Mouse (Mus musculus): ENCODE measurements at regions not wholly inside any gene's neighbourhood (a gene's known extent, or its start where the extent isn't known, plus 50 kb on each side); places are given as distances from the start of the nearest gene placed in this dataset.

DNA sequence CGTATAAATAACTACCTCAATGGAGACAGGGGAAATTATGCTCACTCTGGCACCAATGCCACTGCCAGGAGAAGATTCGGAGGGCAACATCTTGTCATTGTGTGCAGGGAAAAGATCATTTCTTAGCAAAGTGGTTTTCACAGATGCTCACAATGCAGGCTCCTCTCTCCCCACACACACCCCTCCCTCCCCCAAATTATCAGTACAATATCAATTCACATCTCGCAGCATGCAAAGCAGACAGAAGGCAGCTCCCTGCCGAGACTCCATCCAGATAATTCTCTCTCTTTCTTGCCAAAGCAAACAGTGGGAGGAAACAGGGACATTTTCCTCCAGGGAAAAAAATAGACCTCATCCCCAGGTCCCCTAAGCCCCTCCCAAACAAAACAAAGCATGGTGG, 691.8 kb downstream of the Gm9195 start:
- Histone ChIP-seq H3K27me3 (no peaks in the 10 kb centered on the region), H3K4me1 (0 out of 2 replicates have a peak, but pooled peaks cover 5% of the 10 kb centered on the region), H3K27ac (replicated peaks) (no peak overlapping the region), H3K4me3 (no peak overlapping the region), H3K4me2 (replicated peaks) (no peak overlapping the region; the same call in 1 of the 2 replicates), H3K9ac (replicated peaks) (no peak overlapping the region), H3K9me3 (no peaks in the 10 kb centered on the region), H3K36me3 (no peaks in the 10 kb centered on the region)
- no peak for ATAC-seq (ENCODE audit: low FRiP score, low read depth)
- WGBS: 47% methylated on average over 4 of the region's 4 CpGs

DNA sequence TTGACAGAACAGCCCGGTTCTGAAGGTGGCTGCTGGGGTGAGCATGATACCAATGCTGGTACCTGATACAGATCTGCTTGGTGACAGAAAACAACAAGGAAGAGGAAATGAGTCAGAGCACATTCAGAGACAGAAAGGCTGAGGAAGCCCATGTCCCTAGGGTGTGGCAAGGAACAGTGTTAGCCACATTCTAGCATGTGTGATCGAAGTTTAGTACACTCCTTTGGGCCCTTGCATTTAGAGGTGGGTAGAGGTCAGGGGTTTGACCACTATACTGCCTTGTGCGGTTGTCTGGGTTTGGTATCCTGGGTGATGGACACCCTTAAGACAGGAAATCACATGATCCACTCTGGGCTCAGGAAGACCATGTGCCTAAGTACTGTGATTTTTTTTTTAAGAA, 695.9 kb downstream of the Gm9195 start:
- no peak overlapping the region for H3K9ac ChIP-seq (replicated peaks)
- 0 out of 2 replicates have a peak, but pooled peaks cover 5% of the 10 kb centered on the region for H3K4me1 ChIP-seq
- no peak for ATAC-seq (ENCODE audit: low FRiP score, low read depth)
- 80% methylated on average over 3 of the region's 3 CpGs for WGBS
- H3K27me3 ChIP-seq: no peaks in the 10 kb centered on the region
- no peak overlapping the region for H3K4me2 ChIP-seq (replicated peaks)
- H3K36me3 ChIP-seq: no peaks in the 10 kb centered on the region
- H3K27ac ChIP-seq (replicated peaks): no peak overlapping the region
- no peak overlapping the region for H3K4me3 ChIP-seq
- H3K9me3 ChIP-seq: no peaks in the 10 kb centered on the region

DNA sequence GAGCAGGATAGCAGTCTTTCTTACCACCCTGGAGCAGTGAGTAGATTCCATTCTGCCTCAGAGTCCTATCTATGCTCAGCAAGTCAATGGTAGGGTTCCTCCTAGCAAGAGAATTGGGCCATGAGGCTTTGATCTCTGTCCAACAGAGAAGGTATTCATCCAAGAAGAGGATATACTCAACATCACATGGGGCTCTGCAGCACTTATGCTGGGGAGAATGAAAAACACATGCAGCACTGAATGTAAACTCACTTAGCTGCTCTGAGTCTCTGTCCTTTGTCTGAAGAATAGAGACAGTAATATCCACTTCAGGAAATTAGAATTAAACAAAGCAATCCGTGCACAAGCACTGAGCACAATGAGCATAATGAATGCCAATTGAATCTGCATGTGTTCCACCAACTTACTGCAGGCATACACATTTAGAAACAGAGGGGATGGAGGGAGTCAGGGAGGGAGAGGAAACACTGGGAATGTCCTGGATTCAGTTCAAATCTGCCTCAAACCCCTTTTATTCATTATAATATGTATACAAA, 714.6 kb downstream of the Gm9195 start:
- no peak overlapping the region for H3K4me2 ChIP-seq (replicated peaks)
- H3K9me3 ChIP-seq: no peaks in the 10 kb centered on the region
- H3K36me3 ChIP-seq: no peaks in the 10 kb centered on the region
- no peaks in the 10 kb centered on the region for H3K4me1 ChIP-seq
- no peak overlapping the region for H3K9ac ChIP-seq (replicated peaks)
- H3K27ac ChIP-seq (replicated peaks): no peak overlapping the region
- 67% methylated on average over 1 of the region's 1 CpGs for WGBS
- ATAC-seq (ENCODE audit: low FRiP score, low read depth): no peak
- no peak overlapping the region for H3K4me3 ChIP-seq
- no peaks in the 10 kb centered on the region for H3K27me3 ChIP-seq

DNA sequence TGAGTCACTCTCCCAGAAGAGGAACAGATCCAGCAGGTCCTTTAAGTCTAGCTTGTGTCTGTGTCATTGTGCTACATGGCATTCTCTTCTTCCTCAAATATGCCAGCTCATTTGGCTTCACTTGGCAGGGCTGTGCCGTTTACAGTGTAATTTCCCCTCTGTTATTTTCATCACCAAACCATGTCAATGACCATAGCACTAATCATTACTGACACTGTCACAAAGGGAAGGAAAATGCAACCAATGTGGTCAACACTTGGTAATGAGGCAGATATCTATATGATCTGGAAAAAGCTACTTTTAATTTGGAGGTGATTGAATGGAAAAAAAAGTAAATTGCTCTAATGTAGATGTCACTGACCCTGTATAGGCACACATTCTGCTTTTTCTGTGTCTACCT, 724.8 kb downstream of the Gm9195 start:
- H3K27me3 ChIP-seq: no peaks in the 10 kb centered on the region
- no peak overlapping the region for H3K9ac ChIP-seq (replicated peaks)
- H3K27ac ChIP-seq (replicated peaks): no peak overlapping the region
- no peaks in the 10 kb centered on the region for H3K36me3 ChIP-seq
- ATAC-seq (ENCODE audit: low FRiP score, low read depth): no peak
- WGBS: 93% methylated on average over 1 of the region's 1 CpGs
- no peak overlapping the region for H3K4me2 ChIP-seq (replicated peaks)
- H3K4me1 ChIP-seq: no peaks in the 10 kb centered on the region
- H3K4me3 ChIP-seq: no peak overlapping the region
- H3K9me3 ChIP-seq: no peaks in the 10 kb centered on the region

DNA sequence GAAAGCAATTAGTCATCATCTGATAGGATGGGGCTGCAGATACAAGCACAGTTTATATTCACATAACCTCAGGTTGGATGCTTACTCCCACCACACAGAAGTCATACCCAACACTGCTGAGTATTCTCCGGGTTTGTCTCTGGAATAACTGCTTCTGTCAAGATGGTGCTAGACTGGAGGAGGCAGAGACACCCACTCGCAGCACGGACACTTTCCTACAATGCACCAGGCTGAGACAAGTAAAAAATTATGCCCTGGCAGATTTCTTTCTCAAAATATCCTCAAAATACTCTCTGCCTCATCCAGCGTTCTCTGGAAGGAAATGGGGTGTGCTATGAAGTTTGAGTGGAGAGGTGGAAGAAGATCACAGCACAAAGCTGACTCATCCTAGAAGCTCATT, 763.1 kb downstream of the Gm9195 start:
- WGBS: 96% methylated on average over 4 of the region's 4 CpGs
- Histone ChIP-seq H3K27me3 (no peaks in the 10 kb centered on the region), H3K9ac (replicated peaks) (no peak overlapping the region)

DNA sequence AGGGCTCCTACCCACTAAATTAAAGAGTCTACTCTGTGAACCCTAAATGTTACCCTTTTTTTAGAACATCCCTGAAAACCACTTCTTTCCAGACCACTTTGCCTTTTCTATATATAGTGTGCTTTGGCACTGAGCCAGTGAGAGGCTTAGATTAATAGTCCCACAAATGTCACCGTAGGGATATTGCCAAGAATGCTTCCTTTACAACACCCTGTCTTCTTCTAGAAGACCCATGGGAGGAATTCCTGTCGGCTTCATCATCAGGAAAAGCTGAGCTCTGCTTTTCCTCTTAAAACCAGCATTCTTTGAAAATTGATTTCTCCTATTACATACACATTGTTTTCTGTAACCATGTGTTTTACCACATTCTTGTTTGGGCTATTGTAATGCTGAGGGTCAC, 768.1 kb downstream of the Gm9195 start:
- no peak for ATAC-seq (ENCODE audit: low FRiP score, low read depth)

More for the DNA sequence above, 763.1 kb downstream of the Gm9195 start:
- Histone ChIP-seq H3K36me3 (no peaks in the 10 kb centered on the region), H3K27ac (replicated peaks) (no peak overlapping the region), H3K4me2 (replicated peaks) (no peak overlapping the region), H3K9me3 (no peaks in the 10 kb centered on the region), H3K4me1 (no peaks in the 10 kb centered on the region), H3K4me3 (no peak overlapping the region)
- no peak for ATAC-seq (ENCODE audit: low FRiP score, low read depth)

DNA sequence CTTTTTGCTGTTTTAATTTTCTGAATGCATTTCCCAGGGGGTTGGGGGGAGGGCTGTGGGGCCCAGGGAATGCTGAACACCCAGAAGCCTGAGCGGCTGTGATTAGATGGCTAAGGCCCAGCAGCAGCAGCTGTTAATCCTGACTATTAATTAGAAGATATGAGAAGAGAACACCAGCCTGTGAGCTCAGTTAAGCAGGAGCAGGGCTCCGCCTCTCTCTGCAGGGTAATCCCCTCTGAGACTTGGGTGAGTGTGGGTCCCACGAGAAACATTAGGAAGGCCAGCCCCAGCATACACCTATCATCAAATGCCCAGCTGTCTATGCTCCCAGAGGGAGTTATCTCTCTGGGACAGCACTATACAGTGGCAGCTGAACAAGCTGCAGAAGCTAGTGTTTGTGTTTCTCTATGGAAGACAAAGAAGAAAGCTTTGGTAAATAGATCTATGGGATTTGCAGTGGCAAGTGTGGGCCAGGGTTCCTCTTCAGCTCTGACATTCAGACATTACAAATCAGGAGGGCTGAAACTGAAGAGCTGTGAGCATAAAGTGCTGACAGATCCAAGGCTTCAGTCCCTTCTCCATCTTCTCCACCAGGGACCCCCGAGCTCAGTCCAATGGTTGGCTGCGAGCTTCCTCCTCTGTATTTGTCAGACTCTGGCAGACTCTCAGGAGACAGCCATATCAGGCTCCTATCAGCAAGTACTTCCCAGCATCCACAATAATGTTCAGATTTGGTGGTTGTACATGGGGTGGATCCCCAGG, 781.9 kb downstream of the Gm9195 start:
- H3K27ac ChIP-seq (replicated peaks): peak overlapping the region; percentile 52
- H3K4me1 ChIP-seq: peaks cover 5% of the 10 kb centered on the region; the same call in 1 of the 2 replicates

More for the DNA sequence above, 768.1 kb downstream of the Gm9195 start:
- Histone ChIP-seq H3K27me3 (no peaks in the 10 kb centered on the region), H3K9me3 (no peaks in the 10 kb centered on the region), H3K4me3 (no peak overlapping the region), H3K4me2 (replicated peaks) (no peak overlapping the region), H3K36me3 (no peaks in the 10 kb centered on the region), H3K27ac (replicated peaks) (no peak overlapping the region), H3K9ac (replicated peaks) (no peak overlapping the region), H3K4me1 (no peaks in the 10 kb centered on the region)
- WGBS: 73% methylated on average over 2 of the region's 2 CpGs

DNA sequence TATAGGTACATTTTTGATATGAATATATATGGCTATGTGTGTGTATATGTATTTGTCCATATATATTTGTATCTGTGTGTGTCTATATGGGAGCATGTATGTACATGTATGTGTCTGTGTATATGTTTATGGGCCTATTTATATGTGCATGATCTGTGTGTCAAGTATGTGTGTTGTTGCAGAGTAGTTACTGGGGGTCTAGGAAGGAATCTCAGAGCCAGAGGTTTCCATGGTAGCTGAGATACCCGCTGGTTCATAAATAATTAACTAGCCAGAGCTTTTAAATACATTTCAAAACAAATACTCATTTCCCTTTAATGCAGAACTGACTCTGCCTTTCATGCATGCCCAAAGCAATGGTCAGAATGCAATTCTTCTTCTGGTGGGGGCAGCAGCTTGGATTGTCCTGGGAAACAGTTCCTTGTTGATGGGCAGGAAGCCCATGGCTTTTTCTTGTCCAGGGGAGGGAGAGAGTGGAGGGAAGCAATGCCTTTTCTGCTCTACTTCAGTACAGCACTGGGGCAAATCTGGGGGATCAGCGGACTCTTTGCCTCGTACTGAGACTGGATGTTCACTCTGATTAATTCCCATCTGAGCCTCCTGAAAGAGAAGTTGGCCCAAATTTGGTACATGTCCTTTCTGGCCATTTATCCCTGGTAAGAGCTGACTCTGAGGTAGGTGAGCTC, 798.7 kb downstream of the Gm9195 start:
- no peak overlapping the region for H3K27ac ChIP-seq (replicated peaks)
- H3K27me3 ChIP-seq: no peaks in the 10 kb centered on the region
- no peak overlapping the region for H3K4me2 ChIP-seq (replicated peaks)
- no peaks in the 10 kb centered on the region for H3K36me3 ChIP-seq
- peaks cover 4% of the 10 kb centered on the region; the same call in 1 of the 2 replicates for H3K4me1 ChIP-seq
- no peak overlapping the region for H3K4me3 ChIP-seq
- WGBS: 47% methylated on average over 3 of the region's 3 CpGs
- no peak overlapping the region for H3K9ac ChIP-seq (replicated peaks)
- no peaks in the 10 kb centered on the region for H3K9me3 ChIP-seq
- ATAC-seq (ENCODE audit: low FRiP score, low read depth): no peak

More for the DNA sequence above, 781.9 kb downstream of the Gm9195 start:
- Histone ChIP-seq H3K36me3 (no peaks in the 10 kb centered on the region), H3K4me2 (replicated peaks) (no peak overlapping the region), H3K4me3 (no peak overlapping the region), H3K9me3 (no peaks in the 10 kb centered on the region), H3K27me3 (no peaks in the 10 kb centered on the region), H3K9ac (replicated peaks) (no peak overlapping the region)
- peak; percentile 91 for ATAC-seq (ENCODE audit: low FRiP score, low read depth)
- 39% methylated on average over 5 of the region's 5 CpGs for WGBS

DNA sequence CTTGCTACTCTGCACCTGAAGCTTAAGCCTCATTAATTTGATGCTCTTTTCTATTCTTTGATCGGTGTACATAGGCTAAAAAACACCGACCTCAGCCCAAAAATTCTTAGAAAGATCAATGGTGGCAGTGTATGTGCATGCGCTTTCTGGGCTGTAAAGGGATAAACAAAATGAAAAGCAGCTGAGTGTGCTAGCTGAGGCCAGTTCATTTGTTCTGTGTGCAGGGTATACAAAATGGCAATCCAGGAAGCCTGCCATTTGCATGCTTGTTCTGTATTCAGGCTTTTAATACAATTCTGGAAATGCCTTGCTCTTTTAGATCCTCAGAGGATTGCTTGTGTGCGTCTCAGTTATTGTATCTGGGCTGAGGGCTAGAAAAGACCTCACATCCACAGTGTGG, 817.1 kb downstream of the Gm9195 start:
- Histone ChIP-seq H3K36me3 (no peaks in the 10 kb centered on the region), H3K4me1 (no peaks in the 10 kb centered on the region), H3K4me3 (no peak overlapping the region), H3K27me3 (no peaks in the 10 kb centered on the region), H3K9me3 (no peaks in the 10 kb centered on the region), H3K4me2 (replicated peaks) (no peak overlapping the region), H3K27ac (replicated peaks) (no peak overlapping the region), H3K9ac (replicated peaks) (no peak overlapping the region)
- ATAC-seq (ENCODE audit: low FRiP score, low read depth): no peak
- 75% methylated on average over 4 of the region's 4 CpGs for WGBS

DNA sequence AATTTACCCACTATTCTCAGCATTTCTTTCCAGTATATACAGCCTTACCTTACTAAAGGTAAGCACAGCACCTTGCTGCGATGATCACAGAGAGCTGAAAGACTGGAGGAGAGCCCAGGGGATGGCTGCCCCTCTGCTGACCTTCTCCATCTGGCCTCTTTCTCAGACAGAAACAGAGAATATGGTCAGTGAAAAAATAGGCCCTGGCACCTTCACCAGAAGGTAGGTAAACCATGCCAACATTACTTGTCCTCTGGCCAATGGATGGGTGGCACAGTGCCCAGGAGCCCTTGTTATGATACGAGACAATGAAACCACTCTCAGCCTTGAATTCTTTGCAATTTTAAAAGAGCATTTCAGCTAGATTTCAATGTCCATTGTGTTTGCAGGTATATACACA, 817.8 kb downstream of the Gm9195 start:
- Histone ChIP-seq H3K27ac (replicated peaks) (no peak overlapping the region), H3K4me1 (no peaks in the 10 kb centered on the region), H3K4me3 (no peak overlapping the region), H3K4me2 (replicated peaks) (no peak overlapping the region), H3K27me3 (no peaks in the 10 kb centered on the region), H3K36me3 (no peaks in the 10 kb centered on the region), H3K9me3 (no peaks in the 10 kb centered on the region), H3K9ac (replicated peaks) (no peak overlapping the region)
- no peak for ATAC-seq (ENCODE audit: low FRiP score, low read depth)
- 98% methylated on average over 2 of the region's 2 CpGs for WGBS

DNA sequence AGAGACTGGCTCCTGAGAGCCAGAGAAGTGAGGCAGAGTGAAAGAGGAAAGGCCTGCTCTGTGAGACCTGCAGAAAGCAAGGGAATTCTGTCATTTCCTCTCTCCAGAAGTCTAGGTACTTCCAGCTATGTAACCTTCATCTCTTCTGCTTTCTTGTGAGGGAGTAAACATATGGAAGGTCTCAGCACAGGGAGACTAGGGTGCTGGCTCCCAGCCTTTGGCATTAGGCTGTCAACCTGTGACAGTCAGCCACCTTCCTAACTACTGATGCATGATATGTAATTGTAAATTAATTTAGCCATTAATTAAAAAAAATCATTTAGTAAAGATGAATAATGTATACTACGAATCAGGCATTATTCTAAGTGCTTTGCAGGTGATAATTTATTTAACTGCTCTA, 819.2 kb downstream of the Gm9195 start:
- no peak for ATAC-seq (ENCODE audit: low FRiP score, low read depth)
- Histone ChIP-seq H3K27me3 (no peaks in the 10 kb centered on the region), H3K36me3 (no peaks in the 10 kb centered on the region), H3K4me3 (no peak overlapping the region), H3K4me1 (no peaks in the 10 kb centered on the region), H3K27ac (replicated peaks) (no peak overlapping the region), H3K9me3 (no peaks in the 10 kb centered on the region), H3K9ac (replicated peaks) (no peak overlapping the region), H3K4me2 (replicated peaks) (no peak overlapping the region)
- WGBS: 77% methylated on average over 1 of the region's 1 CpGs

DNA sequence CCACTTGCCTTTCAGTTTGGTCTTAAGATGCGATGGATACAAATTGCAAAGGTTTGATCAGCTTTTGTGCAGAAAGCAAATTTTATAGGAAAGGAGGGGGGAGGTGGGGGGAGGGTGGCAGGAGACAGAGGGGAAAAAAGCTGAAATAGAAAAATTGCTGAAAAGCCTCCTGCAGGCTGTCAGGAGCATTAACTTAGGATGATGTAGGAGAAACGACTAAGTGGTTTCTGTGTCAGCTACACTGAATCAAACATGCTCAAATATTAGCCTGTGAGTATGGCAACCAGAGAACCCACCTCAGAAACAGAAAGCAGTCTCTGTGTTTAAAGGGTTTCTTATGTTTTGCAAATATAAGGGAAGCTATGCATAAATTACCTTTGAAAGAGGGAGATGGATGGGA, 819.6 kb downstream of the Gm9195 start:
- WGBS: 58% methylated on average over 2 of the region's 2 CpGs
- Histone ChIP-seq H3K4me2 (replicated peaks) (no peak overlapping the region), H3K9ac (replicated peaks) (no peak overlapping the region), H3K27me3 (no peaks in the 10 kb centered on the region), H3K27ac (replicated peaks) (no peak overlapping the region), H3K4me1 (no peaks in the 10 kb centered on the region), H3K36me3 (no peaks in the 10 kb centered on the region), H3K9me3 (no peaks in the 10 kb centered on the region), H3K4me3 (no peak overlapping the region)
- ATAC-seq (ENCODE audit: low FRiP score, low read depth): no peak
